Mouse (Mus musculus) cortical plate, adult 2 months (tissue): ENCODE data around the gene Npr1.

Source experiments
- CTCF ChIP-seq: fragments of 200-500 bp; IDR thresholded peaks from 2 replicates; pipeline ENCODE4 v1.5.1; 2011; ENCODE audit warnings: mild to moderate bottlenecking, control low read depth, low read length; ENCODE audit not compliant: insufficient read depth; ENCODE audit errors: extremely low read depth
- POLR2A ChIP-seq: fragments of 200-500 bp; IDR thresholded peaks from 2 replicates; pipeline ENCODE4 v1.6.1; 2011; ENCODE audit warnings: mild to moderate bottlenecking, low read length, control low read depth; ENCODE audit not compliant: insufficient read depth; ENCODE audit errors: extremely low read depth

DNA sequence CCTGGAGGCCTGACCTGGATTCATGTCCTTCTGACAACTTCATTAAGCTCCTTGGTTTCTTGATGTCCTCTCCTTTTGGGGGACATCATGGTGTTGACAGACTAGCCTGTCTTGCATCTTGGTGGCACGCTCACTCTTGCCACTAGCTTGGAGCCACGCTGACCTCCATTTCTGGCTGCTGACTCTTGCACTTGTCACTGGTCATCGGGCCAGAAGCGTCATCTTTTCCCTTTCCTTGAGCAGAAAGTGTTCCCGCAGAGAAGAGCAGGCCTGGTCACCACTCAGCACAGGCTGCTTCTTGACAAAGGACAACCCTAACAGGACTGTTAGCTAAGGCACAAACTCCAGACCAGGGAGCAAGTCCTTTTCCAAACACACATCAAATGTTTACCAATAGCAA lies 59.3 kb downstream of the Npr1 start:
- TF ChIP-seq POLR2A (no peak), CTCF (no peak)
